Mouse (Mus musculus) small intestine, adult 2 months (tissue): ENCODE data around the gene Rimbp3.

Experiments used
- CTCF ChIP-seq: fragments of 200-500 bp; IDR thresholded peaks from 2 replicates; pipeline ENCODE4 v1.5.1; 2012; ENCODE audit warnings: low read depth, mild to moderate bottlenecking, control low read depth, inconsistent platforms, low read length, moderate library complexity, mixed read lengths; ENCODE audit not compliant: insufficient replicate concordance, insufficient read length; ENCODE audit errors: extremely low read depth
- POLR2A ChIP-seq: fragments of 200-500 bp; IDR thresholded peaks from 2 replicates; pipeline ENCODE4 v1.6.1; 2012; ENCODE audit warnings: low read depth, mild to moderate bottlenecking, control low read depth, inconsistent platforms, low read length, moderate library complexity

GRCm38 (mm10) chr16:17247727-17248126 is 39.3 kb downstream of the Rimbp3 start:
- TF ChIP-seq POLR2A (no peak), CTCF (no peak)
